Mouse (Mus musculus) lung, adult 2 months (tissue): Measurements from ENCODE around the gene Itgax.

ENCODE experiments used
- CTCF ChIP-seq: fragments of 200-500 bp; IDR thresholded peaks from 2 replicates; pipeline ENCODE4 v1.5.1; 2011; ENCODE audit warnings: mild to moderate bottlenecking, low read length, control low read depth; ENCODE audit not compliant: insufficient read depth
- POLR2A ChIP-seq: fragments of 200-500 bp; IDR thresholded peaks from 2 replicates; pipeline ENCODE4 v1.6.1; 2011; ENCODE audit warnings: low read depth, mild to moderate bottlenecking, control low read depth, low read length, borderline replicate concordance; ENCODE audit errors: extremely low read depth

DNA sequence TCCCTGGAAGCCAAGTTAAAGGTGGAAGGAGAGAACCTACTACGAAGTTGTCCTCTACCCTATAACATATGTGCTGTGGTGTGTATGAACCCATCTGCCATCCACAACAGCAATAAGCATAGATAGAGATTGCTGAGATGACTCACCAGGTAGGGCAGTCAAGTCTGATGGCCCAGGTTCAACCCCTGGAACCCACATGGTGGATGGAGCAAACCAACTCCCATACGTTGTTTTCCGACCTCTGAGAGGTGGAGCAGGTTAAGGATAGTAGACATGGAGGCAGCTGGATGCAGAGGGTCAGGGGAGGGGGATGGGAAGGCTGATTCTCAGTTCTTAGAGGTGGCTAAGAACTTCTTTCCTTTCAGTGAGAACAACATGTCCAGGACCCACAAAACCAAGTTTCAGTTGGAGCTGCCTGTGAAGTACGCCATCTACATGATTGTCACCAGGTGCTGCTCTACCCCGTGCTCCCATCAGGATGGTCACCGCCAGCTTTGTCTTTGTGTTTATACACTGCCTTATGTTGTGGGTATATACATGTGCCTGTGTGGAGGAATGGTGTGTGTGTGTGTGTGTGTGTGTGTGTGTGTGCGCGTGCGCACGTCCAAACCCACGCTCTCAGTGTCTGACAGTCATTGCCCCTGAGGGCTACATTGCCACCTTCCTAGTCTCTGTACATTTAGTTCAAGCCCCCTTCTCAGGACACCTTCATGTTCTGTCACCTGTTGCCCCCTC is 14.8 kb upstream of the Itgax start:
- no peak for TF ChIP-seq CTCF
- no peak for TF ChIP-seq POLR2A
